Mouse (Mus musculus): ENCODE measurements at regions not wholly inside any gene's neighbourhood (a gene's known extent, or its start where the extent isn't known, plus 50 kb on each side); places are given as distances from the start of the nearest gene placed in this dataset.

DNA sequence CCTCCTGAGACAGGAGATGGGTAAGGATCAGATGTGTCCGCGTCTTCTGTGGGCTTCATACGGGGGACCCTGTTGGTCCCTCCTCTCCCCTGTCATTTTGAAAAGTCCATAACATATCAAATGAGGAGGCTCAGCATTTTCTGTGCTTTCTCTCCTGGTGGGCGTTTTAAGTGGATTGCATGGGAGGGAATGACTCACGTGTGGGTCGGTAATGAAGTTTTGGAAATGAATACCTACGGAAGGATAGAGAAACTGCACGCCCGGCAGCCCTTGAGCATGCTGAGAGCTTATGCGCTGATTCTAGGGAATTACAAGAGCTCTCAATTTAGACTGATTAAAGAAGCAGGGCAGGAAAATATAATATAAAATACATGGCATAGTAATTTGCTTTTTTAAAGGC, 85.4 kb upstream of the 1700024P04Rik start:
- 85% methylated on average over 10 of the region's 10 CpGs for WGBS

DNA sequence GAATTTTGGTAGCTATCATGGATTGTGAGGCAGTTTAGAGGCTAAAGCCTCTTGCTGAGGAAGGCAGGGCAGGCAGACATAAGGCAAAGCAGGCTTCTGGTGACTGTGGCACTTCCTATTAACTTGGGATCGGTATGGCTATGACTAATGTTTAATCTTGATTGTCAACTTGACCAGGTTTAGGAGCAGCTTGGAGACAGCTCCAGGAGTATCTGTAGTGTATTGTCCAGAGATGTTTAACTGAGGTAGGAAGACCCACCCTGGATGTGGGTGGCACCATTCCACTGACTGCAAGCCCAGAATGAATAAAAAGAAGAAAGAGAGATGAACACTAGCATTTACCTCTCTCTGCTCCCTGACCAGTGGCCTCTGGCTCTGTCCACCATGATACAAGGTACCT, 83.1 kb upstream of the 1700024P04Rik start:
- WGBS, result 89% methylated on average over 1 of the region's 1 CpGs
- no peak for ATAC-seq (replicated peaks)
- no peak overlapping the region for H3K9ac ChIP-seq (replicated peaks)

More for the DNA sequence above, 85.4 kb upstream of the 1700024P04Rik start:
- ATAC-seq (replicated peaks), result no peak
- H3K4me3 ChIP-seq, result no peak overlapping the region
- H3K27me3 ChIP-seq, result no peaks in the 10 kb centered on the region
- H3K4me2 ChIP-seq (replicated peaks), result no peak overlapping the region
- H3K36me3 ChIP-seq, result no peaks in the 10 kb centered on the region
- H3K4me1 ChIP-seq, result 0 out of 2 replicates have a peak, but pooled peaks cover 4% of the 10 kb centered on the region
- H3K9me3 ChIP-seq, result no peaks in the 10 kb centered on the region
- no peak overlapping the region for H3K9ac ChIP-seq (replicated peaks)
- no peak overlapping the region for H3K27ac ChIP-seq (replicated peaks)

DNA sequence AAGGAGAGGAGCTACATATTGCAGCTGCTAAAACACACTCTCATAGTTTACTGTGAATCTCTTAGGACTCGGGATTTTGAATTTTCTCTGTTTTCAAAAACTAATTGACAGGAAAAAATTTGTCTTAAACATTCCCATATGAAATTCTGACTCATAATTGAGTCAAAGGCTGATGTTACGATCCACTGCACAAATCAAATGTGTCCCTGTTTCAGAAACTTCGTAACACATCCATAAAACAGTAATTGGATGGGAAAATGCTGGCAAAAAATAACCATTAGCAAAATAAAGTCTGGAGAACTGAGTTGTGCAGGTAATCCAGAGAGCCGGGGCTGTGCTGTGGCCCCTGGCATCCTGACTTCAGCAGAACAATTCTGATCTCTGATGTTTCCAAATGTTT, 79.1 kb upstream of the 1700024P04Rik start:
- Histone ChIP-seq H3K36me3 (no peaks in the 10 kb centered on the region), H3K27ac (replicated peaks) (no peak overlapping the region), H3K9ac (replicated peaks) (no peak overlapping the region), H3K4me1 (no peaks in the 10 kb centered on the region), H3K9me3 (no peaks in the 10 kb centered on the region), H3K27me3 (no peaks in the 10 kb centered on the region), H3K4me3 (no peak overlapping the region), H3K4me2 (replicated peaks) (no peak overlapping the region)
- no peak for ATAC-seq (replicated peaks)
- WGBS, result 50% methylated on average over 4 of the region's 4 CpGs

More for the DNA sequence above, 83.1 kb upstream of the 1700024P04Rik start:
- Histone ChIP-seq H3K27me3 (no peaks in the 10 kb centered on the region), H3K27ac (replicated peaks) (no peak overlapping the region), H3K9me3 (no peaks in the 10 kb centered on the region), H3K4me1 (0 out of 2 replicates have a peak, but pooled peaks cover 4% of the 10 kb centered on the region), H3K4me2 (replicated peaks) (no peak overlapping the region), H3K36me3 (no peaks in the 10 kb centered on the region), H3K4me3 (no peak overlapping the region)

DNA sequence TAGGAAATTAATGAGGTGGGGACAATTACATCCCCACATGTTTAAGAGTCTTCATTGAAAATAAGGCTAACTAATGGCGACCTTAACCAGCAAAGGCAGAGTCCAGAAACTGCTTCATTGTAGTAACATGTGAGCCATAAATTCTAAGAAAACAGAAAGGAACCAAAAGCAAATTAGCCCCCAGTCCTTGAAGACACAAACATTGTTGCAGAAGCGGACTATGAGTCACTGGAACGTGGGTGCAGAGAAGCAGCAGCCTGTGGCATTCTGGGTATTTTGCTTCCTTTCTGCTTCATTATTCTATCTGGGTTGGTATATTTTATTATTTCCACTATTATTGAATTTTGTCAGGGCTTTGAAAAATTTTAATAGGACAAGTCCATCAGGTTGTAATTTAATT, 78.6 kb upstream of the 1700024P04Rik start:
- no peak overlapping the region for H3K9ac ChIP-seq (replicated peaks)
- no peak overlapping the region for H3K27ac ChIP-seq (replicated peaks)
- H3K36me3 ChIP-seq, result no peaks in the 10 kb centered on the region
- no peak overlapping the region for H3K4me2 ChIP-seq (replicated peaks)
- H3K27me3 ChIP-seq, result no peaks in the 10 kb centered on the region
- H3K4me1 ChIP-seq, result no peaks in the 10 kb centered on the region
- ATAC-seq (replicated peaks), result no peak
- no peaks in the 10 kb centered on the region for H3K9me3 ChIP-seq
- 14% methylated on average over 3 of the region's 3 CpGs for WGBS
- H3K4me3 ChIP-seq, result no peak overlapping the region

DNA sequence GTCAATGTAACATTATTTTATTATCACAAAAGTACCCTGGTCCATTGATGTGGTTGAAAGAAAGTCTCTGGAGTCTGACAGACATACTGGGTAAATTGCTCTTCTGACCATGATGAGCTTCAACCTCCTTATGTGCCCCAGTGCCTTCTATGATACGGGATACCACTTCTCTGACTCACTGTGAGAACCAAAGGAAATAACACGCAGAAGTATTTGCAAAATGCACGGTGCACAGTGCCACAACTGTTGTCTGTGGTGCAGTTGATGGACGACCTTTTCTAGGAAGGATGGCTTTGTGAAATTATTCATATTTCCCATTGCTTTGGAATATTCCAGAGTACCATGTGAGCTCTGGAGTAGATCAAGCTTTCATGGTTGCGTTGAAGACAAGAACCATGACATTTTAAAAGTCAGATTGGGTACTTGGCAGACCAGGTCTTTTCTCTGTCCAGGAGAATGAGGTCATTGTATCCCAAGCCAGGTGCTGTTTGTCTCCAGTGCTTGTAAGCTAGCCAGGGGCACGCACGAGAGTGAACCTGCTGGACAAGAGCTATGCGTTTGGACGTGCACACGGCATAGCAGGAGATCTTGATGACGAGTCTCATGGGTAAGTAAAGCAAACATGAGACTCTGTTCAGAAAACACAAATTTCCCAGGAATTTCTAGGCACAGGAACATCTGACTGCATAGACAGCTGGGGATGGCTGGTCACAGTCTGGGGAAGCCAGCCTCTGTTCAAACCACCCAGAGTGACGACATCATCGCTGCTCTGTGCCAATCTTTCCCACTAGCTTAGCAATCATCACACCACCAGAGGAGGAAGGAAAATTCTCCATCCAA, 74.0 kb upstream of the 1700024P04Rik start:
- WGBS, result 90% methylated on average over 13 of the region's 13 CpGs
- no peak overlapping the region for H3K4me3 ChIP-seq
- H3K4me2 ChIP-seq (replicated peaks), result no peak overlapping the region
- no peak overlapping the region for H3K27ac ChIP-seq (replicated peaks)
- ATAC-seq (replicated peaks), result no peak
- no peak overlapping the region for H3K9ac ChIP-seq (replicated peaks)
- no peaks in the 10 kb centered on the region for H3K27me3 ChIP-seq
- H3K36me3 ChIP-seq, result no peaks in the 10 kb centered on the region
- no peaks in the 10 kb centered on the region for H3K9me3 ChIP-seq
- no peaks in the 10 kb centered on the region for H3K4me1 ChIP-seq

DNA sequence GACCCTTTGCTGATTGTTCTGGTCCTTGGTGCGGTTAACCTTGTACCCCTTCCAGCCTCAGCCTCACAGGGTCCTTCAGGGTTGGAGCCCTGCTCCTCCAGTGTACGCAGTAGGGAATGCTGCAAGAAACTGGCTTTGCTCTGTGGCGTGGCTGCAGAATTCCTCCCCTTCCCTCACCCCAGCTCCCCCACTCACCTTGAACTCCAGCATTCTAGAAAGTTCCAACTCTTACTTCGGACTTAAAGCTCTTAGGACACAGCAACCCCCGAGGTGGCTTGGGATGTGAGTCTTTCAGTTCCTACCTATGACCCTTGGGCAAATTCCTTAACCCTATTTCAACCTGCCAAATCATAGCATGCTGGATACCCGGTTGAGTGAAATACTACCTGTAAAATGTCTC, 73.3 kb upstream of the 1700024P04Rik start:
- ATAC-seq (replicated peaks), result no peak
- Histone ChIP-seq H3K27ac (replicated peaks) (no peak overlapping the region), H3K9me3 (no peaks in the 10 kb centered on the region), H3K36me3 (no peaks in the 10 kb centered on the region), H3K4me3 (no peak overlapping the region), H3K4me1 (no peaks in the 10 kb centered on the region), H3K9ac (replicated peaks) (no peak overlapping the region), H3K4me2 (replicated peaks) (no peak overlapping the region), H3K27me3 (no peaks in the 10 kb centered on the region)
- WGBS, result 88% methylated on average over 6 of the region's 6 CpGs

DNA sequence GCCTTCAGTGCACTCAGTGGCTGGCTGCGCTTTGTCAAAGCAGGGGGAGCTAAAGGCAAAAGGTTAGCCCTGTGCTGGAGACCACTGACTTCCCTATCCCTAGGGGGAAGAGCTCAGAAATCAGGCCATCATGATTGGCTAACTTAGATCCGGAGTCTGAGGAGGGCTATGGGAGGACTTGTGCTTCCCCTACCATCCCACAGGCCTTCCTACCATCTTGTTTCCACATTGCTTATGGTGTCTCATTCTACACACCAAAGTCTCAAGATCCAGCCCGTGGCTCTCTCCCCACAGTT, 72.9 kb upstream of the 1700024P04Rik start:
- Histone ChIP-seq H3K27me3 (no peaks in the 10 kb centered on the region), H3K36me3 (no peaks in the 10 kb centered on the region), H3K27ac (replicated peaks) (no peak overlapping the region), H3K9ac (replicated peaks) (no peak overlapping the region), H3K4me2 (replicated peaks) (no peak overlapping the region), H3K9me3 (no peaks in the 10 kb centered on the region), H3K4me3 (no peak overlapping the region), H3K4me1 (no peaks in the 10 kb centered on the region)
- WGBS, result 81% methylated on average over 3 of the region's 3 CpGs
- ATAC-seq (replicated peaks), result no peak

DNA sequence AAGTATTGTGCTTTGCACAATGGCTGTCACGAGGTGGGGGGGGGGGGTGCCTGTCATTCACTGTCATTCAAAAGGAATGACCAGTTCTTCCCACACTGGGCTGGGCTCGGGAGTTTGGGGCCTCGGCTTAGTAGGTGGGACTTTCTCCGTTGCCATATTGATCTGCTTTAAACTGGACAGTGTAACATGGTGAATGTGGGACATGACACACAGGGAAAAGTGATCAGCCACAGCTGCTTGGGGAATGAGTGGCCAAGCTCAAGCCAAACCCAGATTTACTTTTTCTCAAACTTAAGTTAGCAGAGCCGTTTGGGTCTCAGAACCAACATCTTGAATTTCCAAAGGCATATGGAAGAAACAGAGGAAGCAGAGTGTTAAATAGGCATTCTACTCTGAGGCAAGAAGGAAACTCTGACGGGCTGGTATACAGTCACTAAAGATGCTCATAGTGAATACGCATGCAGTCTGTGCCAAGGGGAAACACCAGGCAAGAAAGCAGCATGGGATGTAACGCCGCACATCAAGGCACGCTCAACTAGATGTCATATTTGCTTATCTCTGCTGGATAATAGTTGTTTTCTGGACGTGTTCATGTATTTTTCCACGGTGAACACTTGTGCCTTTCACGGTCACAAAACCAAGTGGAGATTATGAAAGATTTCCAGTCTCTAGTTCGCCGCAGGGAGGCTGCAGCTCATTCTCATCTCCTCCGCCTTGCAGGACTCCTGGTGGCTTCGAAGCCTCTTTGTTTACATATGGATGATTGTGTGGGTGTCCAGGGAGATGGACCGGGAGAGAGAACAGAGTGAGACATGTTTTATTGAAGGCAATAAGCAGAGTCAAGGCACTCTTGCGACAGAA, 72.3 kb upstream of the 1700024P04Rik start:
- no peak for ATAC-seq (replicated peaks)
- H3K4me2 ChIP-seq (replicated peaks), result no peak overlapping the region
- no peak overlapping the region for H3K4me3 ChIP-seq
- 74% methylated on average over 19 of the region's 19 CpGs for WGBS
- no peak overlapping the region for H3K27ac ChIP-seq (replicated peaks)
- H3K4me1 ChIP-seq, result no peaks in the 10 kb centered on the region
- H3K9ac ChIP-seq (replicated peaks), result no peak overlapping the region
- no peaks in the 10 kb centered on the region for H3K9me3 ChIP-seq
- no peaks in the 10 kb centered on the region for H3K36me3 ChIP-seq
- H3K27me3 ChIP-seq, result no peaks in the 10 kb centered on the region

DNA sequence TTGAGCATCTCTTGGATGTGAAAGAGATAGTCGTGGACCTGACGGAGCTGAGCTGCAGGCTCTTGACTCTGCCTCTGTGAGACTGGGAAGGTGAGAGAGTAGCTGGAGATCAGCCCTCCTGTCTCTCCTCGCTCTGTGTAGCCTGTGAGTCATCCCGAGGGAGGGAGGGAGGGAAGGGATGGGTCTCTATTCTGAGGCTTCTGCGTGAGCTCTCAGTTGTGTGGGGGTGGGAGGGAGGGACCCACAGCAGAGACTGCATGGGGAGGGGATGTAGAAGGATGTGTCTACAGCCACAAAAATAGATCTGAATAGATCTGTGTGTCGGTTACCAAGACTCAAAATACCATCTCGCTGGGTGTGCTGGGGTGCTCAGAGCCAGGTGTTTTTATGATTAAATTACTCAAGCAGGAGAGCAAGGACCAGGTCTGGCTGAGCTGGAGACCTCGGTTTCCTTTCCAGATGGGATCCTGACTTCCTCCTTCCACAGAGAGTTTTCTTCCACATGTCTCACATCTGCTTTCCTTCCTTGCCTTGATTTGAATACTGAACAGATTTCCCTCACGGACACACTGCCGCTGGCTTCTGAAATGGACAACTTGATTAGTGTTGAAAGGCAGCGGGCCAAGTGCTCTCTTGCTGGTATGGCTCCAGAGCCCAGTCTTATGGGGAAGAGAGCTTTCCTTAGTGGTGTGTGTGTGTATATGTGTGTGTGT, 71.4 kb upstream of the 1700024P04Rik start:
- H3K27ac ChIP-seq (replicated peaks), result no peak overlapping the region
- H3K36me3 ChIP-seq, result no peaks in the 10 kb centered on the region
- no peaks in the 10 kb centered on the region for H3K4me1 ChIP-seq
- no peak overlapping the region for H3K4me2 ChIP-seq (replicated peaks)
- no peaks in the 10 kb centered on the region for H3K9me3 ChIP-seq
- H3K4me3 ChIP-seq, result no peak overlapping the region
- ATAC-seq (replicated peaks), result peak; percentile 48; the same call in 1 of the 2 replicates
- no peaks in the 10 kb centered on the region for H3K27me3 ChIP-seq
- no peak overlapping the region for H3K9ac ChIP-seq (replicated peaks)
- 47% methylated on average over 11 of the region's 11 CpGs for WGBS

DNA sequence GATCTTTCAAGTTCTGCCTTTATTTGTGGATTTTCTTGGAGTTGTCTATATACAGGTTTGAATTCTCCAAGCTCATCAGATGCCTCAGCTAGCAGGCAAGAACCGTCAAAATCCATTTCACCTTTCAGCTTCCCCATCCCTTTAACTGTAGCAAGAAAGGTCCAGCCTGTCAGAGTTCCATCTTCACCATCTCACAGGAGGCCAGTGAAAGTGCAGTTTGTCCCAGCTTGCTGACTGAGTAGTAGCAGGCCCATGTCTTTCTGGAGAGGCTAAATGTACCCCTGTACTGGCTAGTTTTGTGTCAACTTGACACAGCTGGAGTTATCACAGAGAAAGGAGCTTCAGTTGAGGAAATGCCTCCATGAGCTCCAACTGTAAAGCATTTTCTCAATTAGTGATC, 67.7 kb upstream of the 1700024P04Rik start:
- no peaks in the 10 kb centered on the region for H3K36me3 ChIP-seq
- H3K4me2 ChIP-seq (replicated peaks), result no peak overlapping the region
- H3K27me3 ChIP-seq, result no peaks in the 10 kb centered on the region
- WGBS, result 89% methylated on average over 1 of the region's 1 CpGs
- H3K27ac ChIP-seq (replicated peaks), result no peak overlapping the region
- H3K4me3 ChIP-seq, result no peak overlapping the region
- H3K9me3 ChIP-seq, result no peaks in the 10 kb centered on the region
- no peaks in the 10 kb centered on the region for H3K4me1 ChIP-seq
- no peak for ATAC-seq (replicated peaks)
- no peak overlapping the region for H3K9ac ChIP-seq (replicated peaks)

DNA sequence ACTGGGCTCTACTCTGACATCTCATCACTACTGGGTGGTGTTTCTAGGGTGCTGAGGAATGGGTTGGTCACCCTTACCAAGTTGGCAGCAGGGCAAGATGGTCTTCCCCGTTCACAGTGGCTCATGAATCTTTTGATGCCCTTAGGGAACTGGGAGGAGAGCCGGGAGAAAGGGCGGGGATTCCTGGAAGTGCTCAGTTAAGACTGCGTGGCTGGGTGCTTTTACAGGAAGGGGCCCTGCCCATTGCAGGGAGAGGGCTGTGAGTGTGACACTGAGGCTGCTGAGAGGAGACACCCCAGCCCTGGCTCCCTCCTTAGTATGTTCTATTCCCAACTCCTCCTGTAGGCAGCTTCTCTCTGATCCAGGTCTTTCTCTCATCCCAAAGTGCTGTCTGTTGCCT, 65.3 kb upstream of the 1700024P04Rik start:
- ATAC-seq (replicated peaks), result no peak
- Histone ChIP-seq H3K27me3 (no peaks in the 10 kb centered on the region), H3K27ac (replicated peaks) (no peak overlapping the region), H3K36me3 (no peaks in the 10 kb centered on the region), H3K4me2 (replicated peaks) (no peak overlapping the region), H3K9ac (replicated peaks) (no peak overlapping the region), H3K4me3 (no peak overlapping the region), H3K9me3 (no peaks in the 10 kb centered on the region), H3K4me1 (no peaks in the 10 kb centered on the region)
- WGBS, result 68% methylated on average over 4 of the region's 4 CpGs

DNA sequence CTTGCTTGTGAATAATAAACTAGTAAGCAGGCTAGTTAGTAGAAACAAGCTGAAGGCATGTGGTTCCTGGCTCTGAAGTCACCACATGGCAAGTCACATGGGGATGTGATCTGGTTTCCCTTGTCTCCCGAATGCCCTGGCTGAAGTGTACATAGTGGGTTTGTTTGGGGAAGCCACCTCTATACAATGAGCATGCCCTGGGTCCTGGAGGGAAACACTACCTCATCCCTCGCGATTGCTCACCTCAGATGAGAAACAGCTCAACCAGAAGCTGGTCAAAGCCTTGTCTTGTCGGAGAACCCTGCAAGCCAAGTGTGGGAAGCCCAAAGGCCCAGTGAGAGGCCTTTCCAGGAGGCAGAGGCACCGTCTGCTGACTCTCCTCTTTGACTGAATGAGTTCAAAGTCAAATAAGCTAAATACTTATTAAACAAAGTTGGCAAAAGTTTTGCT, 64.3 kb upstream of the 1700024P04Rik start:
- no peaks in the 10 kb centered on the region for H3K4me1 ChIP-seq
- no peak overlapping the region for H3K27ac ChIP-seq (replicated peaks)
- no peaks in the 10 kb centered on the region for H3K27me3 ChIP-seq
- no peaks in the 10 kb centered on the region for H3K9me3 ChIP-seq
- H3K9ac ChIP-seq (replicated peaks), result no peak overlapping the region
- WGBS, result 90% methylated on average over 5 of the region's 5 CpGs
- ATAC-seq (replicated peaks), result no peak
- H3K36me3 ChIP-seq, result no peaks in the 10 kb centered on the region
- no peak overlapping the region for H3K4me2 ChIP-seq (replicated peaks)
- H3K4me3 ChIP-seq, result no peak overlapping the region
